Mouse (Mus musculus) lung, adult 2 months (tissue): Measurements from ENCODE around the gene Col23a1.

Experiments
- CTCF ChIP-seq: fragments of 200-500 bp; IDR thresholded peaks from 2 replicates; pipeline ENCODE4 v1.5.1; 2011; ENCODE audit warnings: mild to moderate bottlenecking, low read length, control low read depth; ENCODE audit not compliant: insufficient read depth
- POLR2A ChIP-seq: fragments of 200-500 bp; IDR thresholded peaks from 2 replicates; pipeline ENCODE4 v1.6.1; 2011; ENCODE audit warnings: low read depth, mild to moderate bottlenecking, control low read depth, low read length, borderline replicate concordance; ENCODE audit errors: extremely low read depth

DNA sequence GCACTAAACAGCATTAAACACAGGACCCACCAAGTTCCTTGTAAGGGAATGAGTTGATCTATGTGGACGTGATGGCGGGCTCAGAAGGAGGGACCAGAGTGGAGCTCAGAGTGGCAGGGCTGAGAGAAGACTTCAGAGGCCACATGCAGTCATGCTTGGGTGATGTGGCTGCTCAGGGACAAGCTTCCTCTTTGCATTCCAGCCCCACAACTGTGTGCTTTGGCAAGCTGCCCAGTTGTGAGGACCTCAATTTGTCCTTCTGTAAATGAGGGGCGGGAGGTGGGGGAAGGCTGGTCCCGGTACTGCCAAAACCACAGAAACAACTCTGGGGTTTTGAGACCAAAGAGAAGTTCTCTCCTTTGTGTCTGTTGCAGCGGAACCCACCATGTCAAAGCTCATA, 261.5 kb downstream of the Col23a1 start:
- TF ChIP-seq POLR2A: no peak
- TF ChIP-seq CTCF: no peak
